Mouse (Mus musculus) intestine, embryonic 15.5 days (tissue): ENCODE measurements around the gene Asic2. TPM values are rescaled to one million over a fixed set of nuclear protein-coding genes. Genes with fewer than 3 reads are reported as not detected.

Source experiments
- ATAC-seq: fragments of 200-750 bp; cut with Nextera tagmentation; 2 replicates; pipeline ENCODE4 v1.8.0; 2017; ENCODE audit warnings: moderate TSS enrichment, moderate library complexity
- H3K27ac ChIP-seq: fragments of 300-500 bp; sonication (generic); 2 replicates; pipeline ENCODE4 v1.5.1; 2015; ENCODE audit warnings: mild to moderate bottlenecking, inconsistent platforms
- H3K27me3 ChIP-seq: fragments of 300-500 bp; sonication (generic); replicated peaks from 2 replicates; pipeline ENCODE4 v1.6.1; 2015; ENCODE audit warnings: inconsistent platforms
- H3K36me3 ChIP-seq: fragments of 300-500 bp; sonication (generic); 2 replicates; pipeline ENCODE4 v1.6.1; 2015; ENCODE audit warnings: inconsistent platforms
- H3K4me1 ChIP-seq: fragments of 300-500 bp; sonication (generic); replicated peaks from 2 replicates; pipeline ENCODE4 v1.6.1; 2015; ENCODE audit warnings: inconsistent platforms
- H3K4me2 ChIP-seq: fragments of 300-500 bp; sonication (generic); replicated peaks from 2 replicates; pipeline ENCODE4 v1.6.1; 2015; ENCODE audit warnings: mild to moderate bottlenecking, inconsistent platforms
- H3K4me3 ChIP-seq: fragments of 300-500 bp; sonication (generic); replicated peaks from 2 replicates; pipeline ENCODE4 v1.5.1; 2015; ENCODE audit warnings: inconsistent platforms
- H3K9ac ChIP-seq: fragments of 300-500 bp; sonication (generic); 2 replicates; pipeline ENCODE4 v1.6.1; 2015; ENCODE audit warnings: inconsistent platforms
- H3K9me3 ChIP-seq: fragments of 300-500 bp; sonication (generic); 2 replicates; pipeline ENCODE4 v1.6.1; 2016; ENCODE audit warnings: inconsistent platforms
- WGBS: fragments of 180-500 bp; shearing (Covaris S2); methylation state at CpG from one replicate; pipeline ENCODE4 v1.1.7; 2015; 5-methylcytosine and 5-hydroxymethylcytosine counted together
- polyA plus RNA-seq: library from polyadenylated mRNA; unstranded; fragments of >200 nt; fragmentation: Nextera tagmentation; extraction: Ambion mirVana; gene quantifications from 2 replicates; pipeline ENCODE4 v1.2.1, GENCODE M21; 2015

Asic2 gene
- polyA plus RNA-seq, 1 experiment from 2014 or later, result 0.19 TPM

DNA sequence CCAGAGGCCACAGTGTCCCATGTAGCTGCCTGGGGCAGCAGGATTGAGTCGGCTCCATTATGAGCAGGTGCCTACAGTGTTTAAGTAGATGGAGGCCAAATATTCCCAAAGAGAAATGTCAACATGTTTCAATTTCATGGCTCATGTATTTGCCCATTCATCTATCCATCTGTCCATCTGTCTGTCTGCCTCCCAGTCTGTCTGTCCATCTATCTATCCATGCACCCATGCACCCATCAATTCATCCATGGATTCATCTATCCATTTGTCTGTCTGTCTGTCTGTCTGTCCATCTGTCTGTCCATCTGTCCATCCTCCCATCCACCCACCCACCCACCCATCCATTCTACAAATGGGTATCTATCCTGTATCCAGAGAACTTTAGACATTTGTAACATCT lies 861.3 kb downstream of the Asic2 start:
- Histone ChIP-seq H3K4me1 (no peaks in the 10 kb centered on the region), H3K9me3 (no peaks in the 10 kb centered on the region), H3K27me3 (no peaks in the 10 kb centered on the region), H3K27ac (no peak overlapping the region), H3K36me3 (no peaks in the 10 kb centered on the region), H3K4me2 (no peak overlapping the region), H3K4me3 (no peak overlapping the region), H3K9ac (no peak overlapping the region)
- WGBS, result 90% methylated on average over 1 of the region's 1 CpGs
- ATAC-seq, result no peak

DNA sequence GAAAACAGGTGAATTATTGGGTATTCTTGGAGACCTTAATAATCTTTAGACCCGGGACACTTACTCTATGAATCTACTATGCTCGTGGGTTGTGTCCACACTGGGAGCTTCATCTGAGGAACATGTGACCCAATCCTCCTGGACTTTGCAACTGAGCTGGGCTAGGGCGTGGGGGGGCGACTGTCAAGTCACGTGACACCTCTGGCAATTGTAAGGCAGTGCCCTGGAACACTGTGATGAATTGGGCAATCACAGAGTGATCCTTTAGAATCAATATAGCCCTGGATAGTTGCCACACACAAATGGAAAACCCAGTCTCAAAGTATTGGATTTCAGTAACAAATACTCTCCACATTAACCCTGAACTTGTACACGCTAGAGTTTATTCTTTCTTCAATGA lies 867.4 kb downstream of the Asic2 start:
- H3K36me3 ChIP-seq, result no peaks in the 10 kb centered on the region
- no peaks in the 10 kb centered on the region for H3K4me1 ChIP-seq
- ATAC-seq, result no peak
- no peak overlapping the region for H3K4me2 ChIP-seq
- no peak overlapping the region for H3K9ac ChIP-seq
- H3K4me3 ChIP-seq, result no peak overlapping the region
- no peaks in the 10 kb centered on the region for H3K27me3 ChIP-seq
- no peaks in the 10 kb centered on the region for H3K9me3 ChIP-seq
- 75% methylated on average over 6 of the region's 6 CpGs for WGBS
- no peak overlapping the region for H3K27ac ChIP-seq

DNA sequence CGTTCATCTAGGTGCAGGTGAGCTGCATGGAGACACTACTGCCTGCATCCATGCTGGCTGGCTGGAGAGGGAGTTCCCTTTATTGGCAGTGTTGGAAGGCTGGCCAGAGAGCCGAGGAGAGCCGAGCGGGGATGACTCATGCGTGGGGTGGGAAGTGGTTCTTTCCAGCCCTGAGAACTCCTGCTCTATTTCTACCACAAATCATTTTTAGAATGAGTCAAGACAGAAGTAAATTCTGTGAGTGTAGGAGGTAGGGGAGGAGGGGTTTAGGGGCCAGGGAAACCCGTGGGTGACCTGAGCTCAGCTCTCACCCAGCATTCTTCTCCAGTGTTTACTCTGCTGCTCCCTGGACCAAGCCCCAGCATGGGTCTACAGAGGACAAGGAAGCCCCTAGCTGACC lies 872.2 kb downstream of the Asic2 start:
- Histone ChIP-seq H3K4me1 (no peaks in the 10 kb centered on the region), H3K36me3 (no peaks in the 10 kb centered on the region), H3K9ac (no peak overlapping the region), H3K27me3 (no peaks in the 10 kb centered on the region), H3K4me2 (no peak overlapping the region), H3K9me3 (no peaks in the 10 kb centered on the region), H3K4me3 (no peak overlapping the region), H3K27ac (no peak overlapping the region)
- WGBS, result 33% methylated on average over 6 of the region's 6 CpGs
- ATAC-seq, result no peak

DNA sequence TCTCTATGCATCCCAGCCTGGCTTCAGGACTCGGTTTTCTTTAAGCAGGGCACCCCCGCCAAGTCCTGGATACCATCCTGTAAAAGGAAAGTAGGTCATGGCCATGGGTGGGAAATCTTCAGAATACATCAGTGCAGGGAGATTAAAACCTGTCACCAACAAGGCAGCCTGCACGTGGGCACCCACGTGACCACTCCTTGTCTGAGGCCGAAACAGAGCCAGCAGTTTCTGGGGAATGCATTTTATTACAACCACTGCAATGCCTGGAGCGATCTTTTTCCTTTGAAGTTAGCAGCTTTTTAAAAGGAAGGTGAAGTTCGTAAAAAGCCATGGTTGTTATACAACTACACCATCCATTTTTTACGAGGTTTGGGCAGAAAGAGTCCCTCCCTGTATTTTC lies 873.7 kb downstream of the Asic2 start:
- ATAC-seq, result no peak
- no peaks in the 10 kb centered on the region for H3K27me3 ChIP-seq
- no peak overlapping the region for H3K27ac ChIP-seq
- no peak overlapping the region for H3K4me3 ChIP-seq
- no peaks in the 10 kb centered on the region for H3K9me3 ChIP-seq
- 53% methylated on average over 8 of the region's 8 CpGs for WGBS
- no peaks in the 10 kb centered on the region for H3K4me1 ChIP-seq
- H3K9ac ChIP-seq, result no peak overlapping the region
- H3K36me3 ChIP-seq, result no peaks in the 10 kb centered on the region
- no peak overlapping the region for H3K4me2 ChIP-seq

DNA sequence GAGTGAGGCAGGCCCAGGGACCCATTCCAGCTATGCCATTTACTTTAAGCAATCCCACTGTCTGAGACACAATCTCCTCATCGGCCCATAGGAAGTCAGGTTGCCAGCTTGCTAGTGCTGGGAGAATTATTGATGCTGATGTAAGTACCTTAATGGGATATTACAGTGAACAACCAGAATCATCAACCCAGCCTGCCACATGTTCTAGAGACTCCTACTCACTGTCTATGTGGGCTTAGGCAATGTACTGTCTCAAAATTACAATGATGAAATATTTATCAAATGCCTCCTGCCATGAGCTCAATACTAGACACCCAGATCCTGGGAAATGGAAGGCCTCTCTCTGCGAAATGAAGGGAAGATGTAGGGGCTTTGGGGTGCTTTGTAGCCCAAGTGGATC lies 876.1 kb downstream of the Asic2 start:
- Histone ChIP-seq H3K9me3 (no peaks in the 10 kb centered on the region), H3K36me3 (no peaks in the 10 kb centered on the region), H3K27me3 (no peaks in the 10 kb centered on the region), H3K4me2 (no peak overlapping the region), H3K9ac (no peak overlapping the region), H3K27ac (no peak overlapping the region), H3K4me1 (no peaks in the 10 kb centered on the region), H3K4me3 (no peak overlapping the region)
- 74% methylated on average over 2 of the region's 2 CpGs for WGBS
- no peak for ATAC-seq

DNA sequence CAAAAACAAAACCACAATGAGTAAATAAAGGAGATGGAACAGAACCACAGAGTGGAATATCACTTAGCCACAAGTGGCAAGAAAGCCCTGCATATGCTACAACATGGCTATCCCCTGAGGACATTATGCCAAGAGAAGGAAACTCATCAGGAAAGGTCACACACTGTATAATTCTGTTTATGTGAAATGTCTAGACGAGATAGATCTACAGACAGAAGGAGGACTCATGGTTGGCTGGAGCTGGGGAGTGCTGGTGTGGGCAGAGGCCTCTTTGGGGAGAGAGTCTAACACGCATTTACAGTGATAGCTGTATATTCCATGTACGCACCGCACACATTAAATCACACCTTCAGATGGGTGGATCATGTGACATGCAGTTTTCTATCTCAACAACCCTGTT lies 884.4 kb downstream of the Asic2 start:
- no peak for ATAC-seq

DNA sequence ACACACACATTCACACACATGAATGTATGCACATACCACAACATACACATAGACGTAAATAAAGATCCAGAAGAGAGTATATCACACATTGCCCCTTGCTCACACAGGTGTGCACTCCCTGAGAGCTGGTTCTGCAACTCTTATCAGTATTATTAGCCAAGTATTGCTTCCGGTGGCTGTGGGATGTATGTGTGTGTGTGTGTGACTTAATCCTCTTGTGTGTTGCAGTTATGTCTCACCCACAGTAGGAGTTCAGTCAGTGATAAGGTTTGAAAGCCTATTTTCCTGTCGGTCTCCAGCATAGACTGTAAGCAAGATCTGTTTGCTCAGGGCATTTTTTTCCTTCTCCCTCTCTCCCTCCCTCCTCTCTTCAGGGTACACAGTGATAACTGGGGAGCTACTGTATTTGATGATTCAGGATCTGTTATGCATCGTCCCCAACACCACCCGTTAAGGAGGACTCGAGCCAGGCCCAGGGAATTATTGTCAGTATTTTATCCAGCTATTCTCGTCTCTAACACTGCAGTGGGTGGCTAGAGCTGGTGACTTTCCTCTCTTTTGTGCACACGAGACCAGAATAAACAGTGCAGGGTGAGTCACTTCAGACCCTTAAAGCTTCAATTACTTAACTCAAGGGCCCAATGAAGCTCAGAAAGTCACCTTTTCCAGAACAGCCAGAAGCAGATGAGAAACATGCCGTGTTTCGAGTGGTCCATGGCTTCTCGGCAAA lies 888.0 kb downstream of the Asic2 start:
- Histone ChIP-seq H3K36me3 (no peaks in the 10 kb centered on the region), H3K4me1 (no peaks in the 10 kb centered on the region; the same call in 1 of the 2 replicates), H3K9me3 (no peaks in the 10 kb centered on the region), H3K27me3 (no peaks in the 10 kb centered on the region), H3K27ac (no peak overlapping the region), H3K9ac (no peak overlapping the region), H3K4me2 (no peak overlapping the region), H3K4me3 (no peak overlapping the region)
- ATAC-seq, result no peak
- WGBS, result 34% methylated on average over 11 of the region's 11 CpGs

More for the DNA sequence above, 884.4 kb downstream of the Asic2 start:
- 65% methylated on average over 4 of the region's 4 CpGs for WGBS
- Histone ChIP-seq H3K9ac (no peak overlapping the region), H3K27ac (no peak overlapping the region), H3K4me3 (no peak overlapping the region), H3K27me3 (no peaks in the 10 kb centered on the region), H3K9me3 (no peaks in the 10 kb centered on the region), H3K4me2 (no peak overlapping the region), H3K36me3 (no peaks in the 10 kb centered on the region), H3K4me1 (no peaks in the 10 kb centered on the region; the same call in 1 of the 2 replicates)

DNA sequence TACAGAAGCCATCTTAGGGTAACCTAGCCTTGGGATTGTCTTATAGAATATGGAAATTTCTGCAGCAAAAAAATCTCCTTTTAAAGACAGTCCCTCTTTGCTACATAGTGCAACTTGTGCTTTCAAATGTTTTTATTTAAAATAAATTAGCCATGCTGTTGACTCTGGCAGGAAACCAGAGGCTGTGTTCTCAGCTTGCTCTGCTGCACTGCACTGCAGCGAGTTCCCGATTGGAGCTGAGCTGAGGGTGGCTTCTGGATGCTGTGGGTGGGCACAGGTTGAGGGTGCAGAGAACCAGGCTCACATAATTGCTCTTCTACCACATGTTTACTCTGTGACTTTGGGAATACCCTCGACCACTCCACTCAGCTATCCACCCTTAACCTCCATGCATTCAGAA lies 889.0 kb downstream of the Asic2 start:
- Histone ChIP-seq H3K9ac (no peak overlapping the region), H3K4me3 (no peak overlapping the region), H3K27me3 (no peaks in the 10 kb centered on the region), H3K4me2 (no peak overlapping the region), H3K9me3 (no peaks in the 10 kb centered on the region), H3K27ac (no peak overlapping the region), H3K36me3 (no peaks in the 10 kb centered on the region), H3K4me1 (no peaks in the 10 kb centered on the region; the same call in 1 of the 2 replicates)
- ATAC-seq, result no peak
- WGBS, result 46% methylated on average over 3 of the region's 3 CpGs

DNA sequence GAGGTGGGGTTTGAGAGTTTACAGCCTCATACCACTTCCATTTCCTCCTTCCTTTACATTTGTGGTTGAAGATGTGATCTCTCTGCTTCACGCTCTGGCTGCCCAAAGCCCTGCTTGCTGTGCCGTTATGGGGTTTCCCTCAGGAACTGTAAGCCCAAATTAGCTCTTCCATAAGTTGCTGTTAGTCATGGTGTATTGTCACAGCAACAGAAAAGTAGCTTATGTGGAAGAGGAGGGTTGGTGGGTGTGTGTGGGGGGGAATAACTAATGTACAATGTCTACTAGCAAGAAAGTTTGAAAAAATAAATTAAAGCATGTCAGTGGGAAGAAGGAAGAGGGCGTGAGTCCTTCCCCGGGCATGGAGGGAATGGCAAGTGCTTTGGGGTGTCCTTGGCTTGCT lies 896.4 kb downstream of the Asic2 start:
- no peak overlapping the region for H3K4me3 ChIP-seq
- H3K4me2 ChIP-seq, result no peak overlapping the region
- no peak overlapping the region for H3K9ac ChIP-seq
- H3K36me3 ChIP-seq, result no peaks in the 10 kb centered on the region
- no peaks in the 10 kb centered on the region for H3K9me3 ChIP-seq
- H3K4me1 ChIP-seq, result no peaks in the 10 kb centered on the region
- no peak overlapping the region for H3K27ac ChIP-seq
- no peak for ATAC-seq
- 92% methylated on average over 4 of the region's 4 CpGs for WGBS
- no peaks in the 10 kb centered on the region for H3K27me3 ChIP-seq

DNA sequence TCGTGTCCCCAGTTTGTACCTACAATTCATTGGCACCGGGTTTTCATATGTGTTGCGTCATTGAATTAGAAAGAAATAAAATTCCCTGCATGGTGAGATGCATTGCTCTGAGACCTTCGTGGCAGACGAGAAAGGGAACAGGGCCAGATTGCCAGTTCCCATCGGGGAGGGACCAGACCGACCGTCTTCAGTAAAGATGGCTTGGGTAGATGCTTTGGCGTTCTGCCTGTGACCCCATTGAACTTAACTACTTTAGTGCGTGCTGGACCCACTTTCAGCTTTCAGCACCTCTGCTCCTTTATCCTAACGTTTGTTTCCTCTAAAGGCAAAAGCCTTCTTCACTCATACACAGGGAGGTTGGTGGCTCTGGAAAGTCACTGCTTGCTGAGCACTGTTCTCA lies 902.9 kb downstream of the Asic2 start:
- 78% methylated on average over 11 of the region's 11 CpGs for WGBS
- no peak overlapping the region for H3K9ac ChIP-seq
- no peak for ATAC-seq
- H3K4me2 ChIP-seq, result no peak overlapping the region
- no peaks in the 10 kb centered on the region for H3K36me3 ChIP-seq
- H3K27ac ChIP-seq, result no peak overlapping the region
- no peaks in the 10 kb centered on the region for H3K4me1 ChIP-seq
- H3K9me3 ChIP-seq, result no peaks in the 10 kb centered on the region
- no peaks in the 10 kb centered on the region for H3K27me3 ChIP-seq
- no peak overlapping the region for H3K4me3 ChIP-seq

DNA sequence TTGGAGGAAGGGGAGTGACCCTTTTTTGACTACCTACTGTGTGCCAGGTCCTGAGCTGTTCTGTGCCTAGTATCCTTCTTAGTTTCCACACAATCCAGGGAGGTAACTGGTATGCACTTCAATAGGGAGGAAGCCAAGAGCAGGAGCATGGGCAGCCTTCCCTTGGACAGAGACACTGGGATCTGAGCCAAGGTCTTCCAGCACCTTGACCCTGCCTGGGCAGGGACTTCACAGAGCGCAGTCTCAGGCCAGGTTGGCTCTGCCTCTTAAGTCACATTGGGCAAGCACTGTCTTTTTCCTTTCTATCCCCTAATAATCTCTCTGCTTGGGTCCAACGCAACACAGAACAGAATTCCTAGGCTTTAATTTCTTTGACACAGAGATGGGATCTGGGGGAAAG lies 904.3 kb downstream of the Asic2 start:
- no peak overlapping the region for H3K9ac ChIP-seq
- H3K36me3 ChIP-seq, result no peaks in the 10 kb centered on the region
- H3K4me1 ChIP-seq, result no peaks in the 10 kb centered on the region
- no peak overlapping the region for H3K27ac ChIP-seq
- no peaks in the 10 kb centered on the region for H3K9me3 ChIP-seq
- no peaks in the 10 kb centered on the region for H3K27me3 ChIP-seq
- no peak overlapping the region for H3K4me2 ChIP-seq
- WGBS, result 80% methylated on average over 2 of the region's 2 CpGs
- no peak for ATAC-seq
- H3K4me3 ChIP-seq, result no peak overlapping the region

DNA sequence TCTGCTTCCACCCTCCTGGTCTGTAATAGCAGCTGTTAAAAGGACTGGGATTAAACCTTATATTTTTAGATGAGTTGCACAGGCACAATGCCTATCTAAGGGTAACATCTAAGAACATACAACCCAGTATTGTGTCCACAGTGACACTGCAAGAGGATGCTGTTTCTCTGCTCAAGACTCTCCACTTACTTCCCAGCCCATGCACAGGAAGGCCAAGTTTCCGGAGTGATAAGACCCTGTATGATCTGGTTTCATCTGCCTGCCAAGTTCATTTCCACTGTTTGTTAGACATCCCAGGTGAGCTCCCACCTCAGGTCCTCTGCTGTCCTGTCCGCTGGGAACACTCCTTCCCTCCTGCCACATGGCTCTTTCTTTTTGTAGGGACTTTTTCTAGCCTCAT lies 908.2 kb downstream of the Asic2 start:
- ATAC-seq, result no peak
- no peak overlapping the region for H3K4me3 ChIP-seq
- 74% methylated on average over 2 of the region's 2 CpGs for WGBS
- no peak overlapping the region for H3K4me2 ChIP-seq
- no peaks in the 10 kb centered on the region for H3K9me3 ChIP-seq
- no peaks in the 10 kb centered on the region for H3K36me3 ChIP-seq
- no peak overlapping the region for H3K9ac ChIP-seq
- H3K27ac ChIP-seq, result no peak overlapping the region
- H3K27me3 ChIP-seq, result no peaks in the 10 kb centered on the region
- H3K4me1 ChIP-seq, result no peaks in the 10 kb centered on the region

DNA sequence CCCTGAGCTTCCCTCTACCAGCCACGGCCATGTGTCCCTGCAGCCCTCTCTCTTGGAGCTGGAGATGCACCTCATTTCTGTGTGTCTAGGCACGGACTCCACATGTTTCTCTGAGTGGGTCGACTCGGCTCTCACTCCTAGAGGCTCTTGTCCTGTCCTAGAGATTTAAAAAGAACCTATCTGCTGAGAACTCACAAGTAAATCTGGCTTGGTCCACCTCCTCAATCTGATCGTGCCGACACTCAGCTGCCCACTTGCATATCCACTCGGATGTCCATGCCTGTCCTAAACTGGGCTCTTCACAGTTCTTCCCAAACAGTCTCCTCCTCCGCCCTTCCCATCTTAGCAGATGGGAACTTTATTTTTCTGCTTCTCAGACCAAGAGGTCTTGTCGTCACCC lies 908.7 kb downstream of the Asic2 start:
- H3K4me2 ChIP-seq, result no peak overlapping the region
- no peaks in the 10 kb centered on the region for H3K36me3 ChIP-seq
- H3K9me3 ChIP-seq, result no peaks in the 10 kb centered on the region
- 88% methylated on average over 9 of the region's 9 CpGs for WGBS
- no peak overlapping the region for H3K27ac ChIP-seq
- H3K27me3 ChIP-seq, result no peaks in the 10 kb centered on the region
- no peak for ATAC-seq
- no peaks in the 10 kb centered on the region for H3K4me1 ChIP-seq
- H3K9ac ChIP-seq, result no peak overlapping the region
- H3K4me3 ChIP-seq, result no peak overlapping the region
